Mouse (Mus musculus) olfactory bulb, adult 2 months (tissue): ENCODE results near the gene Gm10065. TPM values are rescaled to one million over a fixed set of nuclear protein-coding genes. Genes with fewer than 3 reads are reported as not detected.
A peak's percentile ranks its signal among the peaks of the same experiment; 100 is the strongest.

ENCODE experiments used
- H3K27ac ChIP-seq: fragments of 200-500 bp; 2 replicates; pipeline ENCODE4 v1.5.1; 2012; ENCODE audit warnings: low read depth, low read length; ENCODE audit not compliant: insufficient read depth
- H3K4me1 ChIP-seq: fragments of 200-500 bp; 2 replicates; pipeline ENCODE4 v1.6.1; 2012; ENCODE audit warnings: low read length; ENCODE audit not compliant: control insufficient read depth, insufficient read depth
- H3K4me3 ChIP-seq: fragments of 200-500 bp; 2 replicates; pipeline ENCODE4 v1.5.1; 2012; ENCODE audit warnings: mild to moderate bottlenecking, low read depth, low read length, moderate library complexity; ENCODE audit not compliant: insufficient read depth
- CTCF ChIP-seq: fragments of 200-500 bp; IDR thresholded peaks from 2 replicates; pipeline ENCODE4 v1.5.1; 2012; ENCODE audit warnings: low read depth, mild to moderate bottlenecking, low read length, moderate library complexity; ENCODE audit not compliant: insufficient read depth
- POLR2A ChIP-seq: fragments of 200-500 bp; IDR thresholded peaks from 2 replicates; pipeline ENCODE4 v1.6.1; 2012; ENCODE audit warnings: mild to moderate bottlenecking, low read depth, low read length, moderate library complexity; ENCODE audit not compliant: insufficient read depth
- WGBS: fragments of 180-500 bp; shearing (Covaris S2); methylation state at CpG from one replicate; pipeline ENCODE4 v1.1.7; 2018; 5-methylcytosine and 5-hydroxymethylcytosine counted together
- polyA plus RNA-seq: library from polyadenylated mRNA; stranded (reverse); fragments of >200 nt; gene quantifications from 2 replicates; pipeline ENCODE4 v1.2.4, GENCODE M21; 2012; ENCODE audit warnings: low replicate concordance; ENCODE audit not compliant: missing spikeins, insufficient read depth, insufficient read length

Gene Gm10065
- polyA plus RNA-seq, 1 experiment, result not detected

DNA sequence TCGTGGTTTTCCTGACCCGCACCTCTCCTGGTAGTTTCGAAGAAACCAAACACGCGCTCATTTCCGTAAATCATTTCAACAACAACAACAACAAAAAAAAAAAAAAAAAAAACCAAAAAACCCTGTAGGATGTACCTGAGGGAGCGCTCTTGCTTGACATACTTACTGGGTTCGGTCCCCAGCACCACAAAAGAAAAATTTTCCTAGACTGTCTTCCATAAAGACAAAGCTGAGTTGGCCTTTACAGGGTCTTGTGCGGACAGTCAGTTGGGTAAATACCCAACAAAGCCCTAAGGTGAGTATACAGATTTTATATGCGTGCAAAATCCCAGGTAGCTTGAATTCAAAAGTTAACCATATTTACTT is 38.1 kb downstream of the Gm10065 start:
- TF ChIP-seq POLR2A (no peak), CTCF (no peak)
- Histone ChIP-seq H3K4me1 (peaks cover 2% of the 10 kb centered on the region; the same call in 1 of the 2 replicates), H3K4me3 (peak overlapping the region; percentile 45), H3K27ac (peak overlapping the region; percentile 57; the same call in 1 of the 2 replicates)
- WGBS, result 21% methylated on average over 10 of the region's 10 CpGs

DNA sequence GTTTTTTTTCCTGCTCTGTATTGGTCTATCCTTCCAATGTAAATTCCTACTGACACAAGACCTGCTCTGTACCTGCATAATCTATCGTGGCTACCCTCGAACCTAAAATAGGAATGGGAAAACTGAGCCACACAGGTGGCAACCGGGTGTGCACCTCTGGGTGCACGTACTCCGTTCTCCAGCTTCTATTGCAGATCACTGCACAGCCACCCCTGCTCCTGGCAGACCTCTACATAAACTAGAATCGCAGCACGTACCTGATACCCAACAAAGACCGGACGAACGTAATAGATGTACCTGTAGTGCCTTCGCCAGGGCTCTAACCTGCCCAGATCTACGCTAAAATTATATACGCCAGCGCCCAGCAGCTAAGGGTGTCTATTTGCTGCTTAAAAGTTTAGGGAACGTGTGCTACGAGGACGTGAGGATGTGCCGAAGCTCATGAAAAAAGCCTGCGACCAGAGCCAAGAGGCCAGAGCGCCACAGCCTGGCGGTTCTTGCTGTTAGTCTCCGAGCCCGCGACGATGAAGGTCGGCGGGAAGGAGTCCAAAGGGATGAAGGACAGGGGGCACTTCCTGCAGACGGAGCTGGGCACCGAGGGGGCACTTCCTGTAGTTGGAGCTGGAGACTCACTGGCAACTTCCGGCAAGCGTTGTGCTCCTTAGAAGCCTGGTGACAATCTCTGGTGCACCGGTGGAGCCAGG is 38.6 kb downstream of the Gm10065 start, which contains the start of gene Pgbd1:
Gene Pgbd1 (minus strand): TSS at position 556 of the 704 bp plus-strand sequence.
- TF ChIP-seq CTCF, result peak; percentile 43; the same call in 1 of the 2 replicates
- no peak for TF ChIP-seq POLR2A
- under 1% methylated on average over 32 of the region's 32 CpGs for WGBS
- Histone ChIP-seq H3K27ac (peak within 1 kb of the TSS; percentile 57), H3K4me3 (peak within 1 kb of the TSS; percentile 45), H3K4me1 (peaks cover 2% of the 10 kb centered on the region; the same call in 1 of the 2 replicates)

DNA sequence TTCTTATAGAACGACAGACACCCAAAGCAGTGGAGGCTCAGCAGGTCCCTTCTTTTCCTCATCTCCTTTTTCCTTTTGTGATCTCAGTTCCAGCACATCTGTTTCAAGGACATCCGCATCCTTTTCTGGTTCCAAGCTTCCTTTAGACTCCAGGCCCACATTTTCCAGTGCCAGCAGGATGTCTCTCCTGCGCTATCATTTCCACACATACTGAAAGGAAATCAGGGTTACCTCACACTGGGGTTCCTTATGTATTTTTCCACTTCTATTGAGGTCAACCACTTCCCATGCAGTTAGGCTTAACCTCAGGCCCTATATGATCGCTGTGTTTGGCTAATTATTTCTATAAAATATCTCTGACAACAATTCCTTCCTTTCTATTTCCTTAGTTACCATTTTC is 43.8 kb downstream of the Gm10065 start:
- Histone ChIP-seq H3K4me1 (peaks cover 2% of the 10 kb centered on the region; the same call in 1 of the 2 replicates), H3K4me3 (no peak overlapping the region), H3K27ac (no peak overlapping the region)
- TF ChIP-seq CTCF (no peak), POLR2A (no peak)
- WGBS, result 85% methylated on average over 4 of the region's 4 CpGs

Other genes with a start within 250 kb of the Gm10065 start
- gene Gpx5, start 186.7 kb downstream of the Gm10065 start, polyA plus RNA-seq, result not detected in 2 replicates
- not detected in 2 replicates for gene Gpx6, start 167.3 kb downstream of the Gm10065 start, polyA plus RNA-seq
- not detected in 2 replicates for gene Olfr1367, start 132.5 kb downstream of the Gm10065 start, polyA plus RNA-seq
- not detected in 2 replicates for gene Zscan12, start 116.6 kb downstream of the Gm10065 start, polyA plus RNA-seq
- 126 TPM in 1 of 2 replicates, not detected in the other for gene Zkscan3, start 76.7 kb downstream of the Gm10065 start, polyA plus RNA-seq
- not detected in 2 replicates for gene Pgbd1, start 38.4 kb downstream of the Gm10065 start, polyA plus RNA-seq
- gene Zscan26, start 25.7 kb downstream of the Gm10065 start, polyA plus RNA-seq, result not detected in 2 replicates
- gene Nkapl, start 10.9 kb downstream of the Gm10065 start, polyA plus RNA-seq, result not detected in 2 replicates
- gene Zkscan4, start 534 bp downstream of the Gm10065 start, polyA plus RNA-seq, result not detected in 2 replicates
- not detected in 2 replicates for gene AK157302, start 15.8 kb upstream of the Gm10065 start, polyA plus RNA-seq
- not detected in 2 replicates for gene Gm11273, start 22.0 kb upstream of the Gm10065 start, polyA plus RNA-seq
- not detected in 2 replicates for gene Zkscan8, start 51.7 kb upstream of the Gm10065 start, polyA plus RNA-seq
- not detected in 2 replicates for gene Olfr1366, start 63.4 kb upstream of the Gm10065 start, polyA plus RNA-seq
- gene Olfr1535, start 80.5 kb upstream of the Gm10065 start, polyA plus RNA-seq, result not detected in 2 replicates
- not detected in 2 replicates for gene Olfr1364, start 102.3 kb upstream of the Gm10065 start, polyA plus RNA-seq
- not detected in 2 replicates for gene Olfr1362, start 134.6 kb upstream of the Gm10065 start, polyA plus RNA-seq
- not detected in 2 replicates for gene Olfr11, start 163.1 kb upstream of the Gm10065 start, polyA plus RNA-seq
- gene Olfr1361, start 183.9 kb upstream of the Gm10065 start, polyA plus RNA-seq, result not detected in 2 replicates
- gene Olfr1360, start 198.0 kb upstream of the Gm10065 start, polyA plus RNA-seq, result not detected in 2 replicates
- gene Olfr1359, start 218.7 kb upstream of the Gm10065 start, polyA plus RNA-seq, result not detected in 2 replicates
- gene Hist1h2bl, start 236.7 kb upstream of the Gm10065 start, polyA plus RNA-seq, result not detected in 2 replicates
- gene Hist1h2ai, start 237.0 kb upstream of the Gm10065 start, polyA plus RNA-seq, result not detected in 2 replicates
- not detected in 2 replicates for gene Hist1h3h, start 238.2 kb upstream of the Gm10065 start, polyA plus RNA-seq
- not detected in 2 replicates for gene Hist1h2bm, start 242.6 kb upstream of the Gm10065 start, polyA plus RNA-seq